Mouse (Mus musculus): ENCODE measurements around the gene Hoxc9. TPM values are rescaled to one million over a fixed set of nuclear protein-coding genes. Genes with fewer than 3 reads are reported as not detected.

Hoxc9 gene
- polyA plus RNA-seq, 1 experiment: not detected

- no peak for DNase-seq
- no peak for TF ChIP-seq POLR2A (IDR thresholded peaks at IDR 0.05; ENCODE audit: borderline replicate concordance, extremely low read depth, low read depth, low read length)
- TF ChIP-seq CTCF (IDR thresholded peaks at IDR 0.05; ENCODE audit: insufficient read depth, low read length): no peak
- Histone ChIP-seq H3K4me3 (replicated peaks; ENCODE audit: extremely low read depth, low read depth, low read length) (no peak overlapping the region), H3K4me1 (ENCODE audit: control insufficient read depth, insufficient read depth, low read length) (no peaks in the 10 kb centered on the region)
- 8% methylated on average over 43 of the region's 43 CpGs for WGBS
Observed at GRCm38 (mm10) chr15:103027266-103028235, 51.3 kb downstream of the Hoxc9 start.

GRCm38 (mm10) chr15:103028916-103029512, 52.8 kb downstream of the Hoxc9 start:
- Histone ChIP-seq H3K4me3 (replicated peaks; ENCODE audit: extremely low read depth, low read depth, low read length) (no peak overlapping the region), H3K4me1 (ENCODE audit: control insufficient read depth, insufficient read depth, low read length) (no peaks in the 10 kb centered on the region)
- no peak for DNase-seq
- TF ChIP-seq POLR2A (IDR thresholded peaks at IDR 0.05; ENCODE audit: borderline replicate concordance, extremely low read depth, low read depth, low read length) (no peak), CTCF (IDR thresholded peaks at IDR 0.05; ENCODE audit: insufficient read depth, low read length) (no peak)
- 35% methylated on average over 9 of the region's 9 CpGs for WGBS

GRCm38 (mm10) chr15:103030142-103030541, 53.9 kb downstream of the Hoxc9 start:
- TF ChIP-seq POLR2A (IDR thresholded peaks at IDR 0.05; ENCODE audit: borderline replicate concordance, extremely low read depth, low read depth, low read length) (no peak), CTCF (IDR thresholded peaks at IDR 0.05; ENCODE audit: insufficient read depth, low read length) (no peak)
- no peaks in the 10 kb centered on the region for H3K4me1 ChIP-seq (ENCODE audit: control insufficient read depth, insufficient read depth, low read length)
- no peak for DNase-seq
- WGBS: 18% methylated on average over 8 of the region's 8 CpGs
- no peak overlapping the region for H3K4me3 ChIP-seq (replicated peaks; ENCODE audit: extremely low read depth, low read depth, low read length)

- Histone ChIP-seq H3K4me1 (ENCODE audit: control insufficient read depth, insufficient read depth, low read length) (no peaks in the 10 kb centered on the region), H3K4me3 (replicated peaks; ENCODE audit: extremely low read depth, low read depth, low read length) (no peak overlapping the region)
- DNase-seq: no peak
- WGBS: 0% methylated on average over 2 of the region's 3 CpGs
- TF ChIP-seq POLR2A (IDR thresholded peaks at IDR 0.05; ENCODE audit: borderline replicate concordance, extremely low read depth, low read depth, low read length) (no peak), CTCF (IDR thresholded peaks at IDR 0.05; ENCODE audit: insufficient read depth, low read length) (no peak)
Observed at GRCm38 (mm10) chr15:103032167-103032566, 55.9 kb downstream of the Hoxc9 start.

GRCm38 (mm10) chr15:103032646-103033575, 56.7 kb downstream of the Hoxc9 start:
- Histone ChIP-seq H3K4me1 (ENCODE audit: control insufficient read depth, insufficient read depth, low read length) (no peaks in the 10 kb centered on the region), H3K4me3 (replicated peaks; ENCODE audit: extremely low read depth, low read depth, low read length) (no peak overlapping the region)
- DNase-seq: no peak
- TF ChIP-seq CTCF (IDR thresholded peaks at IDR 0.05; ENCODE audit: insufficient read depth, low read length) (no peak), POLR2A (IDR thresholded peaks at IDR 0.05; ENCODE audit: borderline replicate concordance, extremely low read depth, low read depth, low read length) (no peak)
- 6% methylated on average over 26 of the region's 26 CpGs for WGBS

- H3K4me1 ChIP-seq (ENCODE audit: control insufficient read depth, insufficient read depth, low read length): no peaks in the 10 kb centered on the region
- no peak for TF ChIP-seq POLR2A (IDR thresholded peaks at IDR 0.05; ENCODE audit: borderline replicate concordance, extremely low read depth, low read depth, low read length)
- no peak for TF ChIP-seq CTCF (IDR thresholded peaks at IDR 0.05; ENCODE audit: insufficient read depth, low read length)
- WGBS: 3% methylated on average over 24 of the region's 24 CpGs
- no peak for DNase-seq
- H3K4me3 ChIP-seq (replicated peaks; ENCODE audit: extremely low read depth, low read depth, low read length): no peak overlapping the region
Observed at GRCm38 (mm10) chr15:103034043-103034806, 58.0 kb downstream of the Hoxc9 start.

Other genes starting within 250 kb of the Hoxc9 start
- not detected in 2 replicates for gene Hoxc13, start 55.3 kb upstream of the Hoxc9 start, polyA plus RNA-seq (2012; rRNA removed)
- not detected in 2 replicates for gene Hoxc12, start 39.7 kb upstream of the Hoxc9 start, polyA plus RNA-seq (2012; rRNA removed)
- gene Hoxc11, start 22.0 kb upstream of the Hoxc9 start, polyA plus RNA-seq (2012; rRNA removed): not detected in 2 replicates
- not detected in 2 replicates for gene Hoxc10, start 9.6 kb upstream of the Hoxc9 start, polyA plus RNA-seq (2012; rRNA removed)
- 0.36 and 1.6 TPM in 2 replicates for gene Hoxc5, start 9.0 kb upstream of the Hoxc9 start, polyA plus RNA-seq (2012; rRNA removed)
- not detected in 2 replicates for gene Hoxc8, start 14.2 kb downstream of the Hoxc9 start, polyA plus RNA-seq (2012; rRNA removed)
- gene Hoxc6, start 21.8 kb downstream of the Hoxc9 start, polyA plus RNA-seq (2012; rRNA removed): 0.34 TPM in 1 of 2 replicates, not detected in the other
- 0.31 and 1.1 TPM in 2 replicates for gene Hoxc4, start 42.5 kb downstream of the Hoxc9 start, polyA plus RNA-seq (2012; rRNA removed)
- gene Smug1, start 190.7 kb downstream of the Hoxc9 start, polyA plus RNA-seq (2012; rRNA removed): 16.5 and 18.1 TPM in 2 replicates